Mouse (Mus musculus) forebrain, embryonic 14.5 days (tissue): ENCODE results near the gene 1700067K01Rik. TPM values are rescaled to one million over a fixed set of nuclear protein-coding genes. Genes with fewer than 3 reads are reported as not detected.

ENCODE experiments used
- ATAC-seq: fragments of 200-750 bp; cut with Nextera tagmentation; 2 replicates; pipeline ENCODE4 v1.8.0; 2017; ENCODE audit warnings: mild to moderate bottlenecking, moderate library complexity
- DNase-seq: peaks from one replicate; pipeline ENCODE4 v3.0.0-alpha.2; 2015; ENCODE audit warnings: low spot score
- H3K27ac ChIP-seq: fragments of 300-500 bp; sonication (generic); 2 replicates; pipeline ENCODE4 v1.5.1; 2014; ENCODE audit warnings: low read depth, mild to moderate bottlenecking, control low read depth, low read length, moderate library complexity
- H3K27me3 ChIP-seq: fragments of 300-500 bp; sonication (generic); replicated peaks from 2 replicates; pipeline ENCODE4 v1.6.1; 2014; ENCODE audit warnings: low read length, control low read depth, mixed read lengths; ENCODE audit not compliant: control insufficient read depth, insufficient read depth
- H3K36me3 ChIP-seq: fragments of 300-500 bp; sonication (generic); 2 replicates; pipeline ENCODE4 v1.6.1; 2014; ENCODE audit warnings: low read length, control low read depth; ENCODE audit not compliant: control insufficient read depth, insufficient read depth
- H3K4me1 ChIP-seq: fragments of 300-500 bp; sonication (generic); 2 replicates; pipeline ENCODE4 v1.6.1; 2014; ENCODE audit warnings: antibody characterized with exemption, low read length, control low read depth; ENCODE audit not compliant: control insufficient read depth, insufficient read depth
- H3K4me2 ChIP-seq: fragments of 300-500 bp; sonication (generic); 2 replicates; pipeline ENCODE4 v1.6.1; 2014; ENCODE audit warnings: mild to moderate bottlenecking, control low read depth, low read length
- H3K4me3 ChIP-seq: fragments of 300-500 bp; sonication (generic); 2 replicates; pipeline ENCODE4 v1.5.1; 2014; ENCODE audit warnings: low read depth, low read length, control low read depth
- H3K9ac ChIP-seq: fragments of 300-500 bp; sonication (generic); 2 replicates; pipeline ENCODE4 v1.6.1; 2014; ENCODE audit warnings: mild to moderate bottlenecking, low read length, control low read depth, moderate library complexity
- H3K9me3 ChIP-seq: fragments of 300-500 bp; sonication (generic); replicated peaks from 2 replicates; pipeline ENCODE4 v1.6.1; 2016; ENCODE audit warnings: low read length, control low read depth, mixed read lengths; ENCODE audit not compliant: control insufficient read depth
- WGBS: fragments of 180-500 bp; shearing (Covaris S2); extraction: QIAGEN DNeasy Blood & Tissue Kit; methylation state at CpG from one replicate; pipeline ENCODE4 v1.1.7; 2014; 5-methylcytosine and 5-hydroxymethylcytosine counted together
- polyA plus RNA-seq: library from polyadenylated mRNA; unstranded; fragments of >200 nt; fragmentation: Nextera tagmentation; extraction: Ambion mirVana; gene quantifications from 2 replicates; pipeline ENCODE4 v1.2.1, GENCODE M21; 2014

1700067K01Rik gene
- polyA plus RNA-seq, result 0.77 and 1.3 TPM in 2 replicates

- DNase-seq, result no peak
- Histone ChIP-seq H3K27me3 (peaks cover 10% of the 10 kb centered on the region), H3K9me3 (no peaks in the 10 kb centered on the region), H3K4me3 (0 out of 2 replicates have a peak within 1 kb of the TSS, but pooled peaks have one; percentile 5), H3K9ac (0 out of 2 replicates have a peak within 1 kb of the TSS, but pooled peaks have one; percentile 45), H3K36me3 (peaks cover 25% of the 10 kb centered on the region), H3K27ac (no peak within 1 kb of the TSS), H3K4me2 (peak within 1 kb of the TSS; percentile 31), H3K4me1 (peaks cover 24% of the 10 kb centered on the region)
- no peak for ATAC-seq
- 16% methylated on average over 55 of the region's 61 CpGs for whole genome bisulfite sequencing
Measured at GRCm38 (mm10) chr8:84001281-84002000, at the start of gene 1700067K01Rik. Gene 1700067K01Rik (plus strand): TSS chr8:84001502.

GRCm38 (mm10) chr8:83954749-83955105 is 46.6 kb upstream of the 1700067K01Rik start:
- ATAC-seq, result no peak
- WGBS, result 1% methylated on average over 14 of the region's 14 CpGs
- no peak overlapping the region; the same call in 1 of the 2 replicates for H3K27ac ChIP-seq

DNA sequence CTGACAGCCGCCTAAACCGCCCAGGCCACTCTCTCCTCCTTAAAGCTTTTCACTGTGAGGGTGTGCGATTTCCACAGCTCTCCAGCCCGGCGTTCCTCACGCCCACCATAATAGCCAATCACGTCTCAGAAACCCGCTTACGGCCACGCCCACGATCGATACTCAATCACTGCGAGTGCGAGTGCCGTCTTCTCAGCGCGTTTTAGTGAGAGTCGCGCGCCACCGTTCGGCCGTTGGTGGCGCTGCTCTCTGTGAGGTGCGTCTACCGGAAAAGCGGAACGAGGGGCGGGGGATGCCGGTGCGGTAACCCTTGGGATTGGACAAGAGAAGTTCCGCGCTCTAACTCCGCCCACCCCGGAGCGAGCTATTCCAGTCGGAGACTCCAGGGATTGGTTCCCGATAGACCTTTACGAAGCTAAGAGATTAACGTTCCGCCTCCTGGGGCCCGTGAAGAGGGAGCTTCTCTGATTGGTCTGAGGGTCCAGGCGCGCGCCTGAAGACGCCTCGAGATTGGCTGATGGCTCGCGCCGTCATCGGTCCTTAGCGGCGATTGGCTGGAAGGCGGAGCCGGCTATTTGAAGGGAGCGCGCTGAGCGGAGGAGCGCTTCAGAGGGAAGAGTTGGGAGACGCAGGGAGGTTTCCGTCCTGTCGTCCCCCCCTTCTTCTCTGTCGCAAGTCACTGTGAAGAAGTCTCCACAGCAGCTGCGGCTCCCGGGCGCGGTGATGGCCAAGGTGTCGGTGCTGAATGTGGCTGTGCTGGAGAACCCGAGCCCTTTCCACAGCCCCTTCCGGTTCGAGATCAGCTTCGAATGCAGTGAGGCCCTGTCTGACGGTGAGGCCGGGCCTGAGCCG is 46.0 kb upstream of the 1700067K01Rik start, which contains the start of the genes Gm10644 and Asf1b:
Gene Gm10644, minus strand, starts transcription at position 100 of the 852 bp plus-strand sequence.
Gene Asf1b, plus strand, starts transcription at position 402 of the 852 bp plus-strand sequence.
- ATAC-seq (peak; percentile 99), DNase-seq (peak; percentile 100)
- peaks cover 8% of the 10 kb centered on the region for H3K4me1 ChIP-seq
- H3K4me2 ChIP-seq, result peak within 1 kb of the TSS; percentile 92
- under 1% methylated on average over 73 of the region's 75 CpGs for whole genome bisulfite sequencing
- H3K4me3 ChIP-seq, result peak within 1 kb of the TSS; percentile 60
- H3K9me3 ChIP-seq, result no peaks in the 10 kb centered on the region
- peak within 1 kb of the TSS; percentile 60 for H3K9ac ChIP-seq
- H3K27ac ChIP-seq, result peak within 1 kb of the TSS; percentile 23
- H3K27me3 ChIP-seq, result no peaks in the 10 kb centered on the region
- H3K36me3 ChIP-seq, result no peaks in the 10 kb centered on the region

More at GRCm38 (mm10) chr8:83954749-83955105, 46.6 kb upstream of the 1700067K01Rik start:
- peak overlapping the region; percentile 60 for H3K4me3 ChIP-seq
- peak overlapping the region; percentile 54 for H3K9ac ChIP-seq
- no peak for DNase-seq
- H3K36me3 ChIP-seq, result no peaks in the 10 kb centered on the region
- no peaks in the 10 kb centered on the region for H3K27me3 ChIP-seq
- H3K9me3 ChIP-seq, result no peaks in the 10 kb centered on the region
- H3K4me1 ChIP-seq, result peaks cover 8% of the 10 kb centered on the region
- peak overlapping the region; percentile 55 for H3K4me2 ChIP-seq

GRCm38 (mm10) chr8:83955958-83956218 is 45.4 kb upstream of the 1700067K01Rik start:
- Histone ChIP-seq H3K36me3 (no peaks in the 10 kb centered on the region), H3K27ac (peak overlapping the region; percentile 23; the same call in 1 of the 2 replicates), H3K4me1 (peaks cover 8% of the 10 kb centered on the region), H3K4me2 (peak overlapping the region; percentile 92), H3K4me3 (peak overlapping the region; percentile 60), H3K9ac (peak overlapping the region; percentile 60), H3K9me3 (no peaks in the 10 kb centered on the region), H3K27me3 (no peaks in the 10 kb centered on the region)
- 2% methylated on average over 15 of the region's 15 CpGs for WGBS
- ATAC-seq, result no peak
- DNase-seq, result no peak

- Histone ChIP-seq H3K4me3 (peak overlapping the region; percentile 60), H3K27me3 (no peaks in the 10 kb centered on the region), H3K4me1 (peaks cover 8% of the 10 kb centered on the region), H3K27ac (no peak overlapping the region), H3K9ac (peak overlapping the region; percentile 60), H3K4me2 (peak overlapping the region; percentile 92), H3K36me3 (no peaks in the 10 kb centered on the region), H3K9me3 (no peaks in the 10 kb centered on the region)
- peak; percentile 19 for DNase-seq
- no peak for ATAC-seq
- WGBS, result 8% methylated on average over 1 of the region's 1 CpGs
Measured at GRCm38 (mm10) chr8:83956789-83957188, 44.5 kb upstream of the 1700067K01Rik start.

- Histone ChIP-seq H3K4me2 (no peak overlapping the region), H3K27ac (no peak overlapping the region), H3K9me3 (no peaks in the 10 kb centered on the region), H3K4me1 (no peaks in the 10 kb centered on the region), H3K9ac (no peak overlapping the region), H3K4me3 (no peak overlapping the region), H3K27me3 (no peaks in the 10 kb centered on the region), H3K36me3 (peaks cover 14% of the 10 kb centered on the region)
- 88% methylated on average over 5 of the region's 5 CpGs for WGBS
- ATAC-seq, result no peak
- DNase-seq, result no peak
Measured at GRCm38 (mm10) chr8:83964015-83964765, 37.1 kb upstream of the 1700067K01Rik start.

DNA sequence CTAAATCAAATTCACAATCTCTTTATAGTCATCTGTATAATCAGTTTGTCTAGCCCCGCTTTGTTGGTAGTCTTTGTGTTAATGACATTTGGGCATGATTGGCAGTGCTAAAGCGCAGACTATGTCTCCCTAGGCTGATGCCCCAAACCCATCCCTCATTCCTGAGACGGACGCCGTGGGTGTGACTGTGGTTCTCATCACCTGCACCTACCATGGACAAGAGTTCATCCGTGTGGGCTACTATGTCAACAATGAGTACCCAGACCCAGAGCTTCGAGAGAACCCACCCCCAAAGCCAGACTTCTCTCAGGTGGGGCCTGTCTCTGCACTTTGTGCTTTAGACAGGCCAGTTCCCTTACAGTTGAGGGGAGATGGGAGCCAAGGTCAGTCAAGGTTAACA is 33.6 kb upstream of the 1700067K01Rik start:
- no peak for DNase-seq
- Histone ChIP-seq H3K9me3 (no peaks in the 10 kb centered on the region), H3K4me3 (no peak overlapping the region), H3K4me2 (no peak overlapping the region), H3K4me1 (no peaks in the 10 kb centered on the region), H3K36me3 (peaks cover 15% of the 10 kb centered on the region), H3K9ac (no peak overlapping the region), H3K27ac (no peak overlapping the region), H3K27me3 (no peaks in the 10 kb centered on the region)
- WGBS, result 96% methylated on average over 7 of the region's 7 CpGs
- ATAC-seq, result no peak

- Histone ChIP-seq H3K4me1 (peaks cover 10% of the 10 kb centered on the region), H3K9me3 (no peaks in the 10 kb centered on the region), H3K9ac (no peak overlapping the region), H3K27me3 (no peaks in the 10 kb centered on the region), H3K4me3 (no peak overlapping the region), H3K27ac (no peak overlapping the region), H3K4me2 (no peak overlapping the region), H3K36me3 (peaks cover 12% of the 10 kb centered on the region; the same call in 1 of the 2 replicates)
- ATAC-seq, result no peak
- DNase-seq, result no peak
- 93% methylated on average over 4 of the region's 4 CpGs for WGBS
Measured at GRCm38 (mm10) chr8:83971121-83971520, 30.2 kb upstream of the 1700067K01Rik start.
